Mouse (Mus musculus) neural tube, embryonic 12.5 days (tissue): ENCODE data around the gene Runx3. TPM values are rescaled to one million over a fixed set of nuclear protein-coding genes. Genes with fewer than 3 reads are reported as not detected.

Experiments used
- ATAC-seq: fragments of 200-750 bp; cut with Nextera tagmentation; 2 replicates; pipeline ENCODE4 v1.8.0; 2017; ENCODE audit warnings: low read depth, mild to moderate bottlenecking, moderate TSS enrichment, moderate library complexity; ENCODE audit not compliant: low FRiP score
- H3K27ac ChIP-seq: fragments of 300-500 bp; sonication (generic); 2 replicates; pipeline ENCODE4 v1.5.1; 2016
- H3K27me3 ChIP-seq: fragments of 300-500 bp; sonication (generic); replicated peaks from 2 replicates; pipeline ENCODE4 v1.6.1; 2016; ENCODE audit warnings: mild to moderate bottlenecking
- H3K36me3 ChIP-seq: fragments of 300-500 bp; sonication (generic); 2 replicates; pipeline ENCODE4 v1.6.1; 2016; ENCODE audit warnings: mild to moderate bottlenecking
- H3K4me1 ChIP-seq: fragments of 300-500 bp; sonication (generic); 2 replicates; pipeline ENCODE4 v1.6.1; 2016
- H3K4me2 ChIP-seq: fragments of 300-500 bp; sonication (generic); replicated peaks from 2 replicates; pipeline ENCODE4 v1.6.1; 2016; ENCODE audit warnings: mild to moderate bottlenecking
- H3K4me3 ChIP-seq: fragments of 300-500 bp; sonication (generic); 2 replicates; pipeline ENCODE4 v1.5.1; 2016
- H3K9ac ChIP-seq: fragments of 300-500 bp; sonication (generic); 2 replicates; pipeline ENCODE4 v1.6.1; 2016; ENCODE audit warnings: mild to moderate bottlenecking
- H3K9me3 ChIP-seq: fragments of 300-500 bp; sonication (generic); 2 replicates; pipeline ENCODE4 v1.6.1; 2016; ENCODE audit warnings: mild to moderate bottlenecking
- WGBS: fragments of 180-500 bp; shearing (Covaris S2); methylation state at CpG from one replicate; pipeline ENCODE4 v1.1.7; 2016; 5-methylcytosine and 5-hydroxymethylcytosine counted together
- polyA plus RNA-seq: library from polyadenylated mRNA; unstranded; fragments of >200 nt; fragmentation: Nextera tagmentation; extraction: Ambion mirVana; gene quantifications from 2 replicates; pipeline ENCODE4 v1.2.1, GENCODE M21; 2016

The Runx3 gene
- polyA plus RNA-seq, 1 experiment from 2014 or later, result 2.1 TPM

DNA sequence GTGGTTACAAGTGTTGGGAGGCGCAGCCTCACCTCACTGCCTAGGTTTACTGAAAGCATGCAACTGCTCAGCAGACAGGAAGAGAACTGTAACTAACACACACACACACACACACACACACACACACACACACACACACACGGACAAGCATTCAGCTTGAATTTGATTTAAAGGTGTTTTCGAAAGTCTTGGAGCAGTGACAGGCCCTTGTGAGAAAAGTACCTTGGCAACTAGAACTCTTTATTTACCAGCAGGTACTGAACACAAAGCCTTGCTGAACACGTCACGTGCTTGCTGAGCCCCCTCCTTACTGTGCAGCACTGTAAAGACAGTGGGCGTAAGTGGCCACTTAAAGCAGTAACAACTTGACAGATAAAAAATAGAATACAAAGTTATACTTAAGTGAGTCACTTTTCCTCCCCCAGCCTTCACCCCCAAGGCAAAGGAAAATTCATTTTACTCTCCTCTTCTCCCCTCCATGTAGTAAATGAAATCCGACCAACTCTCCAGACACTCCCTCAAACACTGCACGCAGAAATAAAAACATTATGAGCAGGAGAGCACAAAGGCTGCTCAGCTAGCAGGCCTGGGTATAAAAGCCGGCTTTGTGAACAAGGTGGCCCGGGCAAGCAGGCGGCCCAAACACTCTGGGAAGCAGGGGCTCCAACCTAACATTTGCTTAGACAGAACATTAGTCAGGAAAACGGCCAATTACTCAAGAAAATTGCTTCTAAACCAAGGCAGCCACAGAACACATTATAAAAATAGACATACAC is 101.4 kb downstream of the Runx3 start:
- Histone ChIP-seq H3K27me3 (no peaks in the 10 kb centered on the region), H3K9ac (no peak overlapping the region), H3K27ac (no peak overlapping the region), H3K4me1 (no peaks in the 10 kb centered on the region), H3K4me3 (no peak overlapping the region), H3K4me2 (no peak overlapping the region), H3K9me3 (no peaks in the 10 kb centered on the region), H3K36me3 (peaks cover 59% of the 10 kb centered on the region)
- 83% methylated on average over 12 of the region's 12 CpGs for WGBS
- no peak for ATAC-seq

DNA sequence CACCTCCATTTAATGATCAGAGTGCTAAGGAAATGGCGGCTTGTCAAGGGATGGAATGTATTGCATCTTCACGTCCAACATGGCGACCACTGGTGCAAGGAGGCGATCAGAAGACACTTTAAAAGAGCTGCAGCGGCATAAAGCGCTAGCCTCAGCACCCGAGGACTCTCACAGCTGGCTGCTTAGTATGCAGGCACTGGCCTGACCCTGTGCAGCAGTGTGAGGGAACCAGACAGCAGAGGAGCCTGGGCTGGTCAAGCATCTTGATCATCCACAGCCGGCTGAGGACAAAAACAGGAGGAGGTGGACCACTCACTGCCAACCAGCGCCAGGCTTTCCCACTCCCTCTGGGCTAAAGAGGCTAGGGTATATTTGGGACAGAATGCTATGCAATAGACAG is 103.4 kb downstream of the Runx3 start:
- no peak overlapping the region for H3K4me3 ChIP-seq
- H3K4me1 ChIP-seq, result no peaks in the 10 kb centered on the region
- WGBS, result 89% methylated on average over 9 of the region's 9 CpGs
- no peak for ATAC-seq
- peaks cover 41% of the 10 kb centered on the region for H3K36me3 ChIP-seq
- no peak overlapping the region for H3K27ac ChIP-seq
- H3K9ac ChIP-seq, result no peak overlapping the region
- H3K9me3 ChIP-seq, result no peaks in the 10 kb centered on the region
- no peaks in the 10 kb centered on the region for H3K27me3 ChIP-seq
- no peak overlapping the region for H3K4me2 ChIP-seq

DNA sequence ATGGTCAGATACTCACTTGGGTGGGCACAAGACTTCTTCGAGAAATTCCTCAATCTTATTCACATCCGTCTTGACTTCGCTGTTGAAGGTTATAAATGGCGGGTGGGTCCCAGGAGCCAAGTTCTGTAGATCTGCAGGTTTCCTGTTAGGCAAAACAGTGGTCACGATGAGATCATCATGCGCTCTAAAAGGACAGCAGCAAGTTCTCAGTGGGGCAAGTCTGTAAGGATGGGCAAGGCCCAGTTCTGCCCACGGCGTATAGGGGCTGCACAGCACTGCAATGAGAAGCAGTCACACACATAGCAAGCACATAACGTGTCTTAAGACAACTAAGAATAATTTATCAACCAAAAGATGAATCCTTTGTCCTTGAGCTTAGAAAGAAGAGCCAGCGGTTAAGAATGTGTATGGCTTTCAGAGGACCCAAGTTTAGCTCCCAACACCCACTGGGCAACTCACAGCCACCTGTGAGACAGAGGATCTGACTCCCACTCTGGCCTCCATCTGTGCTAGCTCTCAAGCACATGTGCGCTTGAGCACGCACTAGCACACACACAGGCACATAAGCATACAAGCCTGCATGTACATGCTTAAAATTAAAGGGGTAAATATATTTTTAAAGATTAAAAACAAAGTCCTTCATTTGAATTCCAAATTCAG is 105.7 kb downstream of the Runx3 start:
- no peaks in the 10 kb centered on the region for H3K27me3 ChIP-seq
- no peak overlapping the region for H3K4me2 ChIP-seq
- H3K36me3 ChIP-seq, result peaks cover 38% of the 10 kb centered on the region
- H3K9me3 ChIP-seq, result no peaks in the 10 kb centered on the region
- no peak overlapping the region for H3K9ac ChIP-seq
- ATAC-seq, result no peak
- H3K4me3 ChIP-seq, result no peak overlapping the region
- WGBS, result 93% methylated on average over 12 of the region's 12 CpGs
- H3K27ac ChIP-seq, result no peak overlapping the region
- 0 out of 2 replicates have a peak, but pooled peaks cover under 1% of the 10 kb centered on the region for H3K4me1 ChIP-seq

Other genes starting within 250 kb of the Runx3 start
- 179 and 183 TPM in 2 replicates for gene Tmem50a, start 205.6 kb upstream of the Runx3 start, polyA plus RNA-seq
- gene Rsrp1, start 197.1 kb upstream of the Runx3 start, polyA plus RNA-seq, result 470 and 511 TPM in 2 replicates
- gene Syf2, start 189.8 kb upstream of the Runx3 start, polyA plus RNA-seq, result 82.6 and 85.0 TPM in 2 replicates
- 150 and 151 TPM in 2 replicates for gene Clic4, start 152.2 kb downstream of the Runx3 start, polyA plus RNA-seq
- gene Srrm1, start 232.7 kb downstream of the Runx3 start, polyA plus RNA-seq, result 191 and 241 TPM in 2 replicates